Mouse (Mus musculus): ENCODE data around the gene Fam163a. TPM values are rescaled to one million over a fixed set of nuclear protein-coding genes. Genes with fewer than 3 reads are reported as not detected.

Fam163a gene
- total RNA-seq, 1 experiment: 0.09 TPM

GRCm38 (mm10) chr1:156226903-156227302 lies 22.1 kb upstream of the Fam163a start:
- no peak overlapping the region for H3K9ac ChIP-seq (ENCODE audit: insufficient read depth, low read depth, low read length, poor library complexity, severe bottlenecking)
- no peaks in the 10 kb centered on the region for H3K4me1 ChIP-seq (ENCODE audit: control insufficient read depth in 2 of 2, insufficient read depth in 2 of 2, low read length in 2 of 2, poor library complexity in 1 of 2)
- in situ Hi-C loops (cut with MboI; ENCODE audit: low sequenced_read_pairs in 2 of 2, unreplicated experiment in 2 of 2): no loop called here
- no peaks in the 10 kb centered on the region for H3K9me3 ChIP-seq (ENCODE audit: control insufficient read depth, insufficient read depth, low read depth, low read length)
- H3K4me3 ChIP-seq (ENCODE audit: insufficient read depth in 1 of 2, low read depth in 1 of 2, low read length in 2 of 2, poor library complexity in 1 of 2, severe bottlenecking in 1 of 2): no peak overlapping the region
- H3K36me3 ChIP-seq (ENCODE audit: control insufficient read depth, insufficient read depth, low read length, poor library complexity, severe bottlenecking): no peaks in the 10 kb centered on the region
- DNase-seq (ENCODE audit: low read depth, low spot score): no peak
- H3K27ac ChIP-seq (ENCODE audit: insufficient read depth, low read depth, low read length, poor library complexity, severe bottlenecking): no peak overlapping the region
- no peak for TF ChIP-seq MAFK (IDR thresholded peaks at IDR 0.05; ENCODE audit: insufficient read depth, low read depth, low read length)
- no peak for TF ChIP-seq CHD2 (IDR thresholded peaks at IDR 0.05; ENCODE audit: low read depth, low read length)
- no peak for TF ChIP-seq HCFC1 (IDR thresholded peaks at IDR 0.05; ENCODE audit: borderline replicate concordance, insufficient read depth, low read length)
- TF ChIP-seq ZNF384 (IDR thresholded peaks at IDR 0.05; ENCODE audit: low read depth, low read length): no peak
- TF ChIP-seq ZC3H11A (IDR thresholded peaks at IDR 0.05; ENCODE audit: borderline replicate concordance, low read depth, low read length): no peak

- DNase-seq (ENCODE audit: low read depth, low spot score): no peak
- H3K36me3 ChIP-seq (ENCODE audit: control insufficient read depth, insufficient read depth, low read length, poor library complexity, severe bottlenecking): no peaks in the 10 kb centered on the region
- in situ Hi-C loops (cut with MboI; ENCODE audit: low sequenced_read_pairs in 2 of 2, unreplicated experiment in 2 of 2): no loop called here
- H3K9ac ChIP-seq (ENCODE audit: insufficient read depth, low read depth, low read length, poor library complexity, severe bottlenecking): no peak overlapping the region
- peaks cover 0 to 6% of the 10 kb centered on the region in 2 experiments; a peak in 1 of 4 replicates for H3K4me1 ChIP-seq (ENCODE audit: control insufficient read depth in 2 of 2, insufficient read depth in 2 of 2, low read length in 2 of 2, poor library complexity in 1 of 2)
- TF ChIP-seq MAFK (IDR thresholded peaks at IDR 0.05; ENCODE audit: insufficient read depth, low read depth, low read length) (no peak), ZC3H11A (IDR thresholded peaks at IDR 0.05; ENCODE audit: borderline replicate concordance, low read depth, low read length) (no peak), CHD2 (IDR thresholded peaks at IDR 0.05; ENCODE audit: low read depth, low read length) (no peak), ZNF384 (IDR thresholded peaks at IDR 0.05; ENCODE audit: low read depth, low read length) (no peak), HCFC1 (IDR thresholded peaks at IDR 0.05; ENCODE audit: borderline replicate concordance, insufficient read depth, low read length) (no peak)
- no peak overlapping the region for H3K27ac ChIP-seq (ENCODE audit: insufficient read depth, low read depth, low read length, poor library complexity, severe bottlenecking)
- no peaks in the 10 kb centered on the region for H3K9me3 ChIP-seq (ENCODE audit: control insufficient read depth, insufficient read depth, low read depth, low read length)
- no peak overlapping the region for H3K4me3 ChIP-seq (ENCODE audit: insufficient read depth in 1 of 2, low read depth in 1 of 2, low read length in 2 of 2, poor library complexity in 1 of 2, severe bottlenecking in 1 of 2)
Observed at GRCm38 (mm10) chr1:156222205-156223000, 17.6 kb upstream of the Fam163a start.

GRCm38 (mm10) chr1:156221327-156221726 lies 16.5 kb upstream of the Fam163a start:
- no peak overlapping the region for H3K4me3 ChIP-seq (ENCODE audit: insufficient read depth in 1 of 2, low read depth in 1 of 2, low read length in 2 of 2, poor library complexity in 1 of 2, severe bottlenecking in 1 of 2)
- DNase-seq (ENCODE audit: low read depth, low spot score): no peak
- H3K9ac ChIP-seq (ENCODE audit: insufficient read depth, low read depth, low read length, poor library complexity, severe bottlenecking): no peak overlapping the region
- TF ChIP-seq HCFC1 (IDR thresholded peaks at IDR 0.05; ENCODE audit: borderline replicate concordance, insufficient read depth, low read length) (no peak), CHD2 (IDR thresholded peaks at IDR 0.05; ENCODE audit: low read depth, low read length) (no peak), MAFK (IDR thresholded peaks at IDR 0.05; ENCODE audit: insufficient read depth, low read depth, low read length) (no peak), ZC3H11A (IDR thresholded peaks at IDR 0.05; ENCODE audit: borderline replicate concordance, low read depth, low read length) (no peak), ZNF384 (IDR thresholded peaks at IDR 0.05; ENCODE audit: low read depth, low read length) (no peak)
- in situ Hi-C loops (cut with MboI; ENCODE audit: low sequenced_read_pairs in 2 of 2, unreplicated experiment in 2 of 2): no loop called here
- no peak overlapping the region for H3K27ac ChIP-seq (ENCODE audit: insufficient read depth, low read depth, low read length, poor library complexity, severe bottlenecking)
- H3K9me3 ChIP-seq (ENCODE audit: control insufficient read depth, insufficient read depth, low read depth, low read length): no peaks in the 10 kb centered on the region
- H3K36me3 ChIP-seq (ENCODE audit: control insufficient read depth, insufficient read depth, low read length, poor library complexity, severe bottlenecking): no peaks in the 10 kb centered on the region
- H3K4me1 ChIP-seq (ENCODE audit: control insufficient read depth in 2 of 2, insufficient read depth in 2 of 2, low read length in 2 of 2, poor library complexity in 1 of 2): peaks cover 4 to 8% of the 10 kb centered on the region in 2 experiments; a peak in 1 of 4 replicates

GRCm38 (mm10) chr1:156218573-156218972 lies 13.7 kb upstream of the Fam163a start:
- Histone ChIP-seq H3K4me1 (ENCODE audit: control insufficient read depth in 2 of 2, insufficient read depth in 2 of 2, low read length in 2 of 2, poor library complexity in 1 of 2) (peaks cover 4 to 8% of the 10 kb centered on the region in 2 experiments; a peak in 1 of 4 replicates), H3K36me3 (ENCODE audit: control insufficient read depth, insufficient read depth, low read length, poor library complexity, severe bottlenecking) (no peaks in the 10 kb centered on the region), H3K9ac (ENCODE audit: insufficient read depth, low read depth, low read length, poor library complexity, severe bottlenecking) (no peak overlapping the region), H3K27ac (ENCODE audit: insufficient read depth, low read depth, low read length, poor library complexity, severe bottlenecking) (no peak overlapping the region), H3K4me3 (ENCODE audit: insufficient read depth in 1 of 2, low read depth in 1 of 2, low read length in 2 of 2, poor library complexity in 1 of 2, severe bottlenecking in 1 of 2) (no peak overlapping the region), H3K9me3 (ENCODE audit: control insufficient read depth, insufficient read depth, low read depth, low read length) (no peaks in the 10 kb centered on the region)
- no peak for DNase-seq (ENCODE audit: low read depth, low spot score)
- TF ChIP-seq CHD2 (IDR thresholded peaks at IDR 0.05; ENCODE audit: low read depth, low read length) (no peak), ZC3H11A (IDR thresholded peaks at IDR 0.05; ENCODE audit: borderline replicate concordance, low read depth, low read length) (no peak), MAFK (IDR thresholded peaks at IDR 0.05; ENCODE audit: insufficient read depth, low read depth, low read length) (no peak), ZNF384 (IDR thresholded peaks at IDR 0.05; ENCODE audit: low read depth, low read length) (no peak), HCFC1 (IDR thresholded peaks at IDR 0.05; ENCODE audit: borderline replicate concordance, insufficient read depth, low read length) (no peak)
- in situ Hi-C loops (cut with MboI; ENCODE audit: low sequenced_read_pairs in 2 of 2, unreplicated experiment in 2 of 2): no loop called here

Measured in ES-E14 (cell line).